Mouse (Mus musculus): ENCODE data around the gene Lrsam1. TPM values are rescaled to one million over a fixed set of nuclear protein-coding genes. Genes with fewer than 3 reads are reported as not detected.

Lrsam1 gene
- polyA plus RNA-seq, 1 experiment from 2014 or later = 9.7 TPM

DNA sequence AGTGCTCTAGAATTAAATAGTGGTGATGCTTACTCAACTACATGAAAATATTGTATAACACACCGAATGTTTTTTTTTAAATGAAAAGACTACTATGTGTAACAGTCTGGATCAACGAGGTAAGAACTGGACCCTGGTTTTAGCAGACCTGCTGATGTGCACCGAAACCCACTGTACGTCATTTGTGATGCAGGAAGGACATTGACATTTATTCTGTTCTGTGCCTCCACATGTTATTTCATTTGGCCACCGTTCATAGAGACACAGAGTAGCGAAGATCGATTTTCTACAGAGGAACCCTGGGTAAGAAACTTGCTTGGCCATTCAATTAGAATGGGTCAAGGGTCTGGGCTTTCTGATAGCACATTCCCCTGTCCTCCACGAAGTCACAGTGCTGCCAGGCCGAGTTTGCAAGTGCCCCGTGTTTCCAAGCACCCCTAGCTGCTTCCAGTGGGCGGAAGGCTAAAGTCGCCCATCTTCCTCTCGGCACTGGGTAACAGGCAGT, 4.8 kb upstream of the Lrsam1 start:
- Histone ChIP-seq H3K9ac (peak overlapping the region; percentile 76), H3K36me3 (peaks cover 24% of the 10 kb centered on the region), H3K4me1 (peaks cover 44% of the 10 kb centered on the region), H3K27me3 (no peaks in the 10 kb centered on the region), H3K4me3 (peak overlapping the region; percentile 60), H3K9me3 (no peaks in the 10 kb centered on the region), H3K4me2 (peak overlapping the region; percentile 94), H3K27ac (peak overlapping the region; percentile 99)
- no peak; the same call in 1 of the 2 replicates for ATAC-seq (ENCODE audit: borderline replicate concordance, extremely low read depth, low FRiP score, low TSS enrichment)
- 9% methylated on average over 13 of the region's 13 CpGs for WGBS

DNA sequence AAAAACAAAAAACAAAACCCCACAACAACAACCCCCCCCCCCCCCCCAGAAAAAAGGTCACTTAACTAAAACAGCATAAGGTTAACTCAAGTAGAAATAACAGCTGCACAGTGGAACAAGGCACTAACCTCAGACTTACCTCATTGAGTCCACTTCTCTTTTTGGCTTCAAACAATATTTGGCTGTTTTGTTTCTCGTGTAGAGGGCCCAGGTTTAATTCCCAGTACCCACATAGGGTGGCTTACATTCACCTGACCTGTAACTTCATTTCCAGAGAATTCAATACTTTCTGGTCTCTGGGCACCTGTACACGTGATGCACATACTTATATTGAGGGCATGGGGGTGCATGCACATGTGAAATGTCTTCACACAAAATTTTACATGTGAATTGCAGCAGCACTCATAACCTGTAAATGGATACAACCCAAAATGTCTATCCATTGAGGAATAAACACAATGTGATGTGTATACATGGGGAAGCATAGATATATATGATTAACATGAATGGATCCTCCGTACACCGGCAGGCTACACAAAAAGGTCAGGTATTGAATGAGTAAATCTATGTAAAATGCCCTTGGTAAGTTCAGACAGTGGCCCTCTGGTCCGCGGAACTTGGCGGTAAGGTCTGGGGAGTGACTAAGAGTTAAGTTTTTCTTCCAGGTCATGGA, 4.2 kb upstream of the Lrsam1 start:
- H3K4me3 ChIP-seq = no peak overlapping the region
- WGBS = 11% methylated on average over 7 of the region's 7 CpGs
- H3K4me1 ChIP-seq = peaks cover 49% of the 10 kb centered on the region
- H3K36me3 ChIP-seq = peaks cover 24% of the 10 kb centered on the region
- no peak for ATAC-seq (ENCODE audit: borderline replicate concordance, extremely low read depth, low FRiP score, low TSS enrichment)
- peak overlapping the region; percentile 99 for H3K27ac ChIP-seq
- peak overlapping the region; percentile 94 for H3K4me2 ChIP-seq
- no peak overlapping the region for H3K9ac ChIP-seq
- no peaks in the 10 kb centered on the region for H3K27me3 ChIP-seq
- H3K9me3 ChIP-seq = no peaks in the 10 kb centered on the region

DNA sequence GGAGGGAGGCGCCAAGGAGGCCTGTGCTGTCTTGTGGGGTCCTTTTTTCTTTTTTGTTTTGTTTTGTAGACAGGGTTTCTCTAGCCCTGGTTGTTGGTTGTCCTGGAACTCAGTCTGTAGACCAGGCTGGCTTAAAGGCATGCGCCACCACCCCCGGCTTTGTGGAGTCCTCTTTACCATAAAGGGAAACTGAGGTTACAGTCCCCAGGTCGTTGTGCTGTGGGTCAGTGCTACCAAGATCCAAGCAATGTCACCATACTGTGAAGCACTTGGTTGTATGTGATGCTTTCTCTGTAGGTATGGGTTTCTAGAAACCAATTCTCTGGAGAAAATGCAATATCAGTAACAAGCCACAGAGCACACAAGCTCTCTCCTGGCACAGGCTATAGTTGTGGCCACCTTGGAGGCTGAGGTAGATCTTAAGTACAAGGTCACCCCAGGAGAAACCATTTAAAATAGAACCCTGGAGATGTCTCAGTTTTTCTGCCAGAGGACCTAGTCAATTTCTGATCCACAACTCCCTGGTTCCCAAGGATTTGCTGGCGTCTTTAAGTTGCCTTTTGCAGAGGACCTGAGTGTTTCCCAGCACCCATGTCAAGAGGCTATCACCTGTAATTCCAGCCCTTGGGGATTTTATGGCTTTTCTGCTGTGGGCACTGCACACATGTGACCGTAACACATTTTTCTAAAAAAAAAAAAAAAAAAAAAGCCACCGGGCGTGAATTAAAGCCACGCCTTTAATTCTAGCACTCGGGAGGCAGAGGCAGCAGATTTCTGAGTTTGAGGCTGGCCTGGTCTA, 3.4 kb upstream of the Lrsam1 start:
- Histone ChIP-seq H3K27me3 (no peaks in the 10 kb centered on the region), H3K4me2 (no peak overlapping the region; the same call in 1 of the 2 replicates), H3K9me3 (no peaks in the 10 kb centered on the region), H3K4me3 (no peak overlapping the region), H3K27ac (no peak overlapping the region), H3K9ac (0 out of 2 replicates have a peak overlapping the region, but pooled peaks have one; percentile 24), H3K4me1 (peaks cover 53% of the 10 kb centered on the region), H3K36me3 (peaks cover 24% of the 10 kb centered on the region)
- ATAC-seq (ENCODE audit: borderline replicate concordance, extremely low read depth, low FRiP score, low TSS enrichment) = no peak
- WGBS = 33% methylated on average over 10 of the region's 10 CpGs

GRCm38 (mm10) chr2:32963981-32964380, 2.6 kb upstream of the Lrsam1 start:
- WGBS = 47% methylated on average over 1 of the region's 1 CpGs
- H3K4me3 ChIP-seq = peak overlapping the region; percentile 73; the same call in 1 of the 2 replicates
- H3K9ac ChIP-seq = peak overlapping the region; percentile 24; the same call in 1 of the 2 replicates
- H3K36me3 ChIP-seq = peaks cover 24% of the 10 kb centered on the region
- ATAC-seq (ENCODE audit: borderline replicate concordance, extremely low read depth, low FRiP score, low TSS enrichment) = no peak
- no peaks in the 10 kb centered on the region for H3K27me3 ChIP-seq
- no peaks in the 10 kb centered on the region for H3K9me3 ChIP-seq
- peaks cover 53% of the 10 kb centered on the region for H3K4me1 ChIP-seq
- H3K4me2 ChIP-seq = peak overlapping the region; percentile 73
- 0 out of 2 replicates have a peak overlapping the region, but pooled peaks have one; percentile 18 for H3K27ac ChIP-seq

DNA sequence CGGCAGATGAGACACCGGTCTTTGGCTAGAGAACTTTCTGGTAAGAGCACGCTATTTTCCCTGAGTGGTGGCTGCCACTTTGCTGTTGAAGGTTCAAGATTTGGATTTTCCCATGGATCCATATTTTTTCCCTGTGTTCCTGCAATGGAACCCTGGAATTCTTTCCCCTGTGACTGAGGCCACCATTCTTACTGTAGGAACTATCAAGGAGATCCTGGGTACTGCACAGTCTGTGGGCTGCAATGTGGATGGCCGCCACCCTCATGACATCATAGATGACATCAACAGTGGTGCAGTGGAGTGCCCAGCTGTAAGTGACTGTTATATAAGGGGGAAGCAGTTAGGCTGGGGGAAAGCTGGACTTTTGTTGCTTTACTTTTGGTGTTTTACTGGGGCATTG, 2.1 kb upstream of the Lrsam1 start:
- Histone ChIP-seq H3K36me3 (peaks cover 24% of the 10 kb centered on the region), H3K27ac (peak overlapping the region; percentile 90; the same call in 1 of the 2 replicates), H3K4me3 (peak overlapping the region; percentile 73), H3K4me1 (peaks cover 53% of the 10 kb centered on the region), H3K27me3 (no peaks in the 10 kb centered on the region), H3K9me3 (no peaks in the 10 kb centered on the region), H3K4me2 (peak overlapping the region; percentile 73), H3K9ac (peak overlapping the region; percentile 83)
- ATAC-seq (ENCODE audit: borderline replicate concordance, extremely low read depth, low FRiP score, low TSS enrichment) = no peak
- WGBS = 45% methylated on average over 4 of the region's 4 CpGs

DNA sequence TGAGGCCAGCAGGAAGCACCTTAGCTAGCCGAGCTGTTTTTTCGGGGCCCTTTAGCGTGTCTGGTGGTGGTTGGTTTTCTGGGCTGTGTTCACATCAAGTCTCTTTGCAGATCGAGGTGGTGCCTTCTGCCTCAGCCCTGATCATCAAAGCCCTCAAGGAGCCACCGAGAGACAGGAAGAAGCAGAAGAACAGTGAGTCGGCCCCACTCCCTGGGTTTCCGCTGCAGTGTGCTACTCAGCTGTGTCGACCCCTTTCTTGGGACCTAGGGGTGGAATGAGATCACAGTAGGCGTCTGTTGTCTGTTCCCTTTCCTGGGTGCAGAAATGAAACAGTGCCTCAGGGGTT, 1.4 kb upstream of the Lrsam1 start:
- no peak for ATAC-seq (ENCODE audit: borderline replicate concordance, extremely low read depth, low FRiP score, low TSS enrichment)
- peak overlapping the region; percentile 83 for H3K9ac ChIP-seq

DNA sequence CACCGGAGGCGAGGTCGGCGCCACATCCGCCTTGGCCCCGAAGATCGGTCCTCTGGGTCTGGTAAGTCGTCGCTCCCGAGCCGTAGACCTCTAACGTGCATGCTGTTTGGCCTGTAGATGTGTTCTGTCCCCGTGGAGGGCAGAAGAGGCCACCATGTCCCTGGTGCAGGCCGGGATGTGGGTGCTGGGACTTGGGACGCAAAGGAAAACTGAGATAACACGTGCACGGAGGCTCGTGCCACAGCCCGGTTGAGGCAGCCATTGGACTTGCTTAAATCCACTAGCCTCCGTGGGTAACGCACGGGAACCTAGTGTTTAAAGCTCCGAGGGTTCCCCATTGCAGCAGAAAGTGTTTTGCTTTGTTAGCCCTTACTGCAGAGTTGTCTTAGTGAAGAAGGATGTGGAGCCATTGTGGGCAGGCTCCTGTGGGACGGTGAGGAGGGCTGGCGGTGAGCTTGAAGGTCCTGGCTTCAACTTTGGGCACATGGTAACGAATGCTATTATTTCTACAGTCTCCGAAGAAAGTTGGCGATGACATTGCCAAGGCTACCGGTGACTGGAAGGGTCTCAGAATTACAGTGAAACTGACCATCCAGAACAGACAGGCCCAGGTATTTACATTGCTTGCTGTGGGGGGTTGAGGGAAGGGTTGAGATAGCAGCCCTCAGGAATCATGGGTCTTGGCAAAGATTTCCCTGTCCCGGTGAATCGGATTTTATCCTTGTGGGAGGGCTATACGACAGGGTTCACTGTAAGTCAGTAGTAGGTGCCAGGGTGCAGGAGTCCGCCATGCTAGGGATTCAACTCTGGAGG, 854 bp upstream of the Lrsam1 start:
- ATAC-seq (ENCODE audit: borderline replicate concordance, extremely low read depth, low FRiP score, low TSS enrichment) = no peak
- Histone ChIP-seq H3K27me3 (no peaks in the 10 kb centered on the region), H3K4me1 (peaks cover 46% of the 10 kb centered on the region), H3K4me3 (peak overlapping the region; percentile 73), H3K27ac (peak overlapping the region; percentile 90), H3K9ac (peak overlapping the region; percentile 83), H3K9me3 (no peaks in the 10 kb centered on the region), H3K36me3 (peaks cover 24% of the 10 kb centered on the region), H3K4me2 (peak overlapping the region; percentile 73)
- WGBS = under 1% methylated on average over 33 of the region's 33 CpGs

More for the DNA sequence above, 1.4 kb upstream of the Lrsam1 start:
- no peaks in the 10 kb centered on the region for H3K9me3 ChIP-seq
- H3K27me3 ChIP-seq = no peaks in the 10 kb centered on the region
- H3K4me1 ChIP-seq = peaks cover 51% of the 10 kb centered on the region
- peak overlapping the region; percentile 90 for H3K27ac ChIP-seq
- H3K36me3 ChIP-seq = peaks cover 24% of the 10 kb centered on the region
- peak overlapping the region; percentile 73 for H3K4me3 ChIP-seq
- H3K4me2 ChIP-seq = peak overlapping the region; percentile 73
- WGBS = 3% methylated on average over 9 of the region's 9 CpGs

- Histone ChIP-seq H3K4me1 (peaks cover 35% of the 10 kb centered on the region), H3K9me3 (no peaks in the 10 kb centered on the region), H3K4me2 (peak overlapping the region; percentile 73), H3K36me3 (peaks cover 24% of the 10 kb centered on the region), H3K27me3 (no peaks in the 10 kb centered on the region), H3K9ac (peak overlapping the region; percentile 73; the same call in 1 of the 2 replicates), H3K4me3 (no peak overlapping the region), H3K27ac (no peak overlapping the region)
- WGBS = 86% methylated on average over 4 of the region's 4 CpGs
- ATAC-seq (ENCODE audit: borderline replicate concordance, extremely low read depth, low FRiP score, low TSS enrichment) = no peak
These were observed 1.1 kb downstream of the Lrsam1 start for GRCm38 (mm10) chr2:32960273-32960672.

DNA sequence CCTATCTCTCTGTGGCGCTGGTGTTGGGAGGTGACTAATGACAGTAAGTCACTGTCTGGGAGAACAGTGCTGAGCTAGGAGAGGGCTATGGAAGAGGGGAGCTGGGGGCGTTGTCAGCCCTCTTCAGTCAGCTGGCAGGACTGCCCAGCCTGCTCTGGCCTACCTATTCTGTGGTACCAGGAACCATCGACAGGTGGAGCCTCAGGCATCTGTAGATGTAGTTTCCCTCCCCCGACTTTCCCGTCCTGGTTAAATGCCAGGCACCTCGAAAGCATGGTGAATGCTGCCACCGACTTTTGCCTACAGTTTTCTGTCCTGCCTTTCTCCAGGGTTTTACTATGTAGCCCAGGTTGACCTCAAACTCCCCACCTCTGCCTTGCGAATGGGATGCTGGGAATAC, 4.1 kb downstream of the Lrsam1 start:
- no peak for ATAC-seq (ENCODE audit: borderline replicate concordance, extremely low read depth, low FRiP score, low TSS enrichment)
- H3K4me2 ChIP-seq = no peak overlapping the region
- no peak overlapping the region for H3K27ac ChIP-seq
- peaks cover 10% of the 10 kb centered on the region; the same call in 1 of the 2 replicates for H3K36me3 ChIP-seq
- H3K27me3 ChIP-seq = no peaks in the 10 kb centered on the region
- WGBS = 56% methylated on average over 8 of the region's 8 CpGs
- no peak overlapping the region for H3K9ac ChIP-seq
- H3K4me3 ChIP-seq = no peak overlapping the region
- H3K4me1 ChIP-seq = peaks cover 9% of the 10 kb centered on the region
- no peaks in the 10 kb centered on the region for H3K9me3 ChIP-seq

DNA sequence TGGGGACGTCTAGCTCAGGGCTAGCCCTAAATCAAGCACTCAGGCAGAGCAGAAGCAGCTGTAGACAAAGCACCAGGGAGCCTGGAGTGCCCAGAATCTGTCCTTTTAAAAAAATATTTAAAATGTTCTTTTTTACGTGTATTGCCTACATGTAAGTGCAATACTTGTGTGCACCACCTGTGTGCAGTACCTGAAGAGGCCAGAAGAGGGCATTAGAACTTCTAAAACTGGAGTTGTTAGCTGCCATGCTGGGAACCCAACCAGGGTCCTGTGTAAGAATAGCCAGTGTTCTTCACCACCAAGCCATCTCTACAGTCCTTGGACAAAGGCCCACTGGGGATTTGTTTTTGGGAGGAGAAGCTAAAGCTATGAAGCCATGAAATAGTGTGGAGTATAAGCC, 6.8 kb downstream of the Lrsam1 start:
- no peak for ATAC-seq (ENCODE audit: borderline replicate concordance, extremely low read depth, low FRiP score, low TSS enrichment)
- H3K4me3 ChIP-seq = no peak overlapping the region
- H3K36me3 ChIP-seq = peaks cover 10% of the 10 kb centered on the region; the same call in 1 of the 2 replicates
- no peak overlapping the region for H3K4me2 ChIP-seq
- 89% methylated on average over 2 of the region's 2 CpGs for WGBS
- no peak overlapping the region for H3K9ac ChIP-seq
- H3K9me3 ChIP-seq = no peaks in the 10 kb centered on the region
- H3K27ac ChIP-seq = no peak overlapping the region
- no peaks in the 10 kb centered on the region for H3K4me1 ChIP-seq
- H3K27me3 ChIP-seq = no peaks in the 10 kb centered on the region

DNA sequence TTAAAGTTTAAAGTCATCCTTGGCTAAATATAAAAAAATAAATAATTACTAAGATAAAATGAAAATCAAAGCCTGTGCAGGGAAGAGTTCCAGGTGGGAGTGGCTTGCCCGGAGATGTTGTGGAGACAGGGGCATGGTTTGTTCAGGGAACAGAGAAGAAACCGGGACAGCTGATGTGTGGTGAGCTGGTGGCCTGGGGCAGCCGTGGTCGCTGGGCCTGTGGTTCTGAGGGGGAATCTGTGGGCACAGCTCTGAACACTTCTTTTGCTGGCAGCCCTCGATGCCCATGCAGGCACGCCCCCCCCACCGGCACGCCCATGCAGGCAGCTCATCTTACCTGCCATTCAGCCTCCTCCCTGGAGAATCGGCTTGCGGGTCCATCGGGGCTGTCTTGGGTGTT, 14.0 kb downstream of the Lrsam1 start:
- no peak overlapping the region for H3K4me3 ChIP-seq
- WGBS = 82% methylated on average over 11 of the region's 11 CpGs
- no peaks in the 10 kb centered on the region for H3K27me3 ChIP-seq
- 0 out of 2 replicates have a peak, but pooled peaks cover 7% of the 10 kb centered on the region for H3K36me3 ChIP-seq
- H3K9me3 ChIP-seq = no peaks in the 10 kb centered on the region
- H3K9ac ChIP-seq = no peak overlapping the region
- H3K27ac ChIP-seq = no peak overlapping the region
- no peak overlapping the region for H3K4me2 ChIP-seq
- ATAC-seq (ENCODE audit: borderline replicate concordance, extremely low read depth, low FRiP score, low TSS enrichment) = no peak
- H3K4me1 ChIP-seq = no peaks in the 10 kb centered on the region

All from lung, embryonic 15.5 days (tissue).